Mouse (Mus musculus) gastrocnemius, adult 8-10 months (tissue): ENCODE measurements around the gene Slc25a17. TPM values are rescaled to one million over a fixed set of nuclear protein-coding genes. Genes with fewer than 3 reads are reported as not detected.

Source experiments
- DNase-seq, 2 experiments: peaks; one replicate each; pipeline ENCODE4 v3.0.0; 2022; ENCODE audit warnings: low spot score in 2 of 2
- total RNA-seq, 4 experiments: library from RNA; stranded (reverse); gene quantifications; 2 replicates each; pipeline ENCODE4 v1.2.4; 2022

The Slc25a17 gene
- total RNA-seq, result 1 to 10 TPM; 4.9 to 8.7 (median 7.5) TPM

DNA sequence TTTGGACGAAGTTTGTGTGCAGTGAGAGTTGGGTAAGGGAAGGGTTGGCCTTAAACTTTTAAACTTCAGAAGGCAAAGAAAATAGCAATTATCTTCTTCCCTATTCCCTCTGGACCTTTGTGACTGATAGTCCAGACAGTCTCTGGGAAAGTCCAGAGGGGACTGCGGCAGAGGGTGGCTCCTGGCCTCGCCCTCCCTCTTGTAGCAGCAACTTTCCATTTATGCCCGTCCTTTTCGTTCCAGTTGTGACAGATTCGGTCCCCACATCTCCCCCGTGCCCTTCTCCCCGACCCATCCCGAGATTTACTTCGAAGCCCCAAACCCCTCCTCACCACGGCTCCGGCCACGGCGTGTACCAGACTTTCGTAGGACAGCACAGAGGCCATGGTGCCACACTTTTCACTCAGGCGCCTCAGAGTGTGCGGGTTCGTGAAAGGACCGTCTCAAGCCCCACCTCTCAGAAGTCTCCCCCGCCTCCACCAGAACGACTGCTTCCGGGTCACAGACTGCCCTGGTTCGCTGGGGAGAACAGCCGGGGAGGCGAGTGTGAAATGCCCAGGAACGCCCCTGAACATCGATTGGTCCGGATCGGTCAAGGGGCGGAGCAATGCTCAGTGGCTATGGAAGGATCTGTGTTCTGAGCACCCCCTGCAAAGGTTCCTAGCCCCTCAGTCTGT lies at the start of gene Slc25a17:
Gene Slc25a17, minus strand, starts transcription at position 468 of the 677 bp plus-strand sequence.
- DNase-seq, result peak; percentile 92 to 93

DNA sequence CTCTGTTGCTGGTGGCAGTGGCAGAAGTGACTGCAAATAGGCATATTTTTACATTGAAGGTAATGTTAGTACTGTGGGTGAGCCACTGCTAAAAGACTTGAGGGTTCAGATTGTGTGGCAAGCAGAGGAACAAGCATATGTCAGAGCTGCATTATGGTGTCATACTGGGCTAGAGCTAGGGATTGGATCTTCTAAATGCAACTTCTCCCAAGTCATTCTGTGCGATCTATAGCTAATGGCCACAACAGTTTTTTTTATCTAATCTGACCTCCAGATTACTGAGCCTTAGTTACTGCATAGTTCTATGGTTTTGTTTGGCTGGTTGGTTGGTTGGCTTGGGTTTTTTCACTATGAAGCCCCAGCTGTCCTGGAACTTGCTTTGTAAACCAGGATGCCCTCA lies 47.6 kb upstream of the Slc25a17 start, which contains the start of gene Dnajb7:
Gene Dnajb7, minus strand, starts transcription at position 101 of the 400 bp plus-strand sequence.
- DNase-seq, result no peak

GRCm38 (mm10) chr15:81405008-81405407 lies 44.4 kb upstream of the Slc25a17 start:
- no peak for DNase-seq

GRCm38 (mm10) chr15:81399638-81400315 lies 39.2 kb upstream of the Slc25a17 start, which contains the start of the genes St13 and Xpnpep3:
Gene St13 (minus strand): TSS chr15:81400077.
Gene Xpnpep3 (plus strand): TSS chr15:81400138.
- peak; percentile 94 to 95 for DNase-seq

- DNase-seq, result no peak
Observed at GRCm38 (mm10) chr15:81399297-81399637, 38.7 kb upstream of the Slc25a17 start.

DNA sequence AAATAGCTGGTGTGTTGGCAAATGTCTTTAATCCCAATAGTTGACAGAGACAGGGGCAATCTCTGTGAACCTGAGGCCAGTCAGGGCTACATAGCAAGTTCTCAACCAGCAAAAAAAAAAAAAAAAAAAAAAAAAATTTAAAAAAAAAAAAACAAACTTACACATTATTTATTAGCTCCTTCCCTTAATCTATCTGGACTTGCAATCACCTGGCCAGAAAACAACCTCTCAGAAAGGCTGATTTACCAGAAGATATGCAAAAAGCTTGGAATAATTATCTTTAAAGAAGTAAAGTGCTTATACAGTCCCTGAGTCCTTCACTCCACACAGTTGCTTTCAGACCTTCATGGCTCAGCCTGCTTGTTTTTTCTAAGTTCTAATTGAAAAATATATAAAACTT lies 37.6 kb upstream of the Slc25a17 start:
- no peak for DNase-seq

GRCm38 (mm10) chr15:81394211-81394915 lies 33.8 kb upstream of the Slc25a17 start:
- DNase-seq, result no peak

DNA sequence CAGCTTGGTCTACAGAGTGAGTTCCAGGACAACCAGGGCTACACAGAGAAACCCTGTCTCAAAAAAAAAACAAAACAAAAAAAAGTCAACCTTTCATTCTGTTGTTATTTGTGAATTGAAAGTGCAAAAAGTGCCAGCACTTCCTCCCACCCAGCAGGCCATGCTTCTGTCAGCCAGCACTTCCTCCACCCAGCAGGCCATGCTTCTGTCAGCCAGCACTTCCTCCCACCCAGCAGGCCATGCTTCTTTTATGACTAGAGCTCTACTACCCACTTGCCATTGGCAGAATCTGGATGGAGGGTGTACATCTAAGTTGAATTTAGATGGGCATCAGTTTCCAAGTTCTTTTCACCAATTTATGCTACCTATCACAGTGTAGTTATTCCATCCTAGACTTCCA lies 32.4 kb upstream of the Slc25a17 start:
- no peak for DNase-seq

- DNase-seq, result no peak
Observed at GRCm38 (mm10) chr15:81386327-81386726, 25.7 kb upstream of the Slc25a17 start.

GRCm38 (mm10) chr15:81378845-81379244 lies 18.2 kb upstream of the Slc25a17 start:
- no peak for DNase-seq

DNA sequence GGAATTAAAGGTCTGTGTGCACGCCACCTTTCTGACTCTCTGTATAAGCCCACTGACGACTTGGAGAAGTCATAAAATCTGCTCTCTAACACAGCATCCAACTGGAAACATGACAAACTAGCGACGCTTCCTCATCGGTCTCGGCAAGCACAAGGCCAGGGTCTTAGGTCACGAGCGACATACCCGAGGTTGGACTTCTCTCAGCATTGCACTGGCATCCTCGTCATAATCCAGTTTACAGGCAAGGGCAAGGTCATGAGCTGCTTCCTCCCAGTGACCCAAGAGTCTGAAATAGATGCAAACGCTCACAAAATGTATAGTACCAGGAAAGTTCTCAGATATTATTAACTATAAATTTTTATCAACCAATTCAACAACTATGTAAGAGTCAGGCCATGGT lies 14.0 kb upstream of the Slc25a17 start:
- DNase-seq, result no peak

- no peak for DNase-seq
Observed at GRCm38 (mm10) chr15:81370356-81370755, 9.7 kb upstream of the Slc25a17 start.

DNA sequence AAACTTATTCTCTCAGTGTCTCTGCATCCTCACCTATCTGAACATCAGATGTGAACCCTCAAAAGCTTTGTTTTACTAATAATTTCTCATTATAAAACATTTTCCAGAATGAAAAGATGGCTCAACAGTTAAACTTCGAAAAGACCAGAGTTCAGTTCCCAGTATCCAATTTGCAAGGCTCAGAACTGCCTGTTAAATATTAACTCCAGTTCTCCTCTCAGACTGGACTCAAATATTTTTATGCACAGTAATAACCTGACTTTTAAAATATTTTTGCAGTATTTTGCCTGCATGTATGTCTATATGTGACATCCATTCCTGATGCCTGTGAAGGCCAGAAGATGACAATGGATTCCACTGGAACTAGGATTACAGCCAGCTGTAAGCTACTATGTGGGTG lies 8.0 kb upstream of the Slc25a17 start:
- no peak for DNase-seq

DNA sequence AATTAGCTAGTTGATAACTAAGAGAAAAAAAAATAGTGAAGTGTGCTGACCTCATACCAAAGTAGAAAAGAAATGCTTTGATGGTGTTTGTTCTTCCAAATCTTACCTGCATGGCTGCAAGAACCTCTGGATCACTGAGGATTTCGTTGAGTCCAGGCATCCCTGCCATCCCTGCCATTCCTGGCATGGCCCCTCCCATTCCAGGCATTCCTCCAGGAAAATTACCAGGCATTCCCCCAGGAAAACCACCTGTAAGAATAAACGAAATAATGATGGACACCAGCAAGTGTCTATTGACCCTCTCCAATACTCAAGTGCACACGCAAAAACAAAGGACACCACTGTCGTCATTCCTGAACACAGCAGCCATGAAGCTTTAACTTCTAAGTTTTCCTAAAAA lies 5.6 kb upstream of the Slc25a17 start:
- no peak for DNase-seq

DNA sequence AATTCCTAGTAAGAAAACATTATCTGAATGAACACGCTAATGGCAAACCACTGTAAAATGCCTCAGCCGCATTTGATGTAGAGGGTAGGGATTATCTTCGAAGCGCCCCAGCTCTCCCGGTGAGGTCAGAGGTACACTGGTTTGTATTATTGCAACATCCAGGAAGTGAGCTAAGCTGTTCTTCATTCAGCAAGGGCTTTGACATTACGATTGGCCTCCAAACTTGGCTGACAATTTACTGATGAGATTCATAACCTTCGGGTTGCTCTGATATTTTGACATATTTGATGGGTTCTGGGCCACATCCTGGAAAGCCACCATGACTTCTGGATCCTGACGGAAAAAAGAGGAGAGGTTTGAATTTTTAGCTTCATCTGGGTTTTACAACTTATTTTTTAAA lies 4.6 kb upstream of the Slc25a17 start:
- no peak for DNase-seq

- no peak for DNase-seq
Observed at GRCm38 (mm10) chr15:81364271-81364670, 3.7 kb upstream of the Slc25a17 start.

- no peak for DNase-seq
Observed at GRCm38 (mm10) chr15:81362501-81362900, 1.9 kb upstream of the Slc25a17 start.

GRCm38 (mm10) chr15:81361417-81362015 lies 904 bp upstream of the Slc25a17 start:
- DNase-seq, result no peak

GRCm38 (mm10) chr15:81361022-81361404 lies 401 bp upstream of the Slc25a17 start:
- DNase-seq, result no peak

- DNase-seq, result no peak
Observed at GRCm38 (mm10) chr15:81359421-81359820, 1.2 kb downstream of the Slc25a17 start.

GRCm38 (mm10) chr15:81358943-81359342 lies 1.7 kb downstream of the Slc25a17 start:
- no peak for DNase-seq

DNA sequence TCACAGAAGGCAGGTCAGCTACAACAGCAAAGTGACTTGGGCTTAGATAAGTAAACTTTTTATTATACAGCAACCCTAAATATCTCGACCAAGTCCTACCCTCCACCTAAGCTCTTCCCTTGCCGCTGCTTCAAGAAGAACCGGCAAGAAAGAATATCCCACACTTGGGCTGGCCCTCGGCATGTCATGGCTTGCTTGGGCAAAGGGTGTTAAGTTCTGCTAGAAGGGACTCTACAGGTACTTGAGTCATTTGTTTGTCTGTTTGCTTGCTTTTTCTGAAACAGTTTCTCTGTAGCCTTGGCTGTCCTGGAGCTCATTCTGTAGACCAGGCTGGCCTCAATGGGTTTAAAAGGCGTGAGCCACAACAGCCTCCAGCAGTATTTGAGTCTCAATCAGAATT lies 3.7 kb downstream of the Slc25a17 start:
- DNase-seq, result no peak
